Mouse (Mus musculus): ENCODE measurements around the gene Ttc3. TPM values are rescaled to one million over a fixed set of nuclear protein-coding genes. Genes with fewer than 3 reads are reported as not detected.
"Not testable (repeated sequence)": the region's sequence is repeated elsewhere in the genome, so short reads cannot be mapped to it uniquely, and the experiment has no call there.

Gene Ttc3
- total RNA-seq (2021) = 100 to 1,000 TPM; 156 to 173 TPM

DNA sequence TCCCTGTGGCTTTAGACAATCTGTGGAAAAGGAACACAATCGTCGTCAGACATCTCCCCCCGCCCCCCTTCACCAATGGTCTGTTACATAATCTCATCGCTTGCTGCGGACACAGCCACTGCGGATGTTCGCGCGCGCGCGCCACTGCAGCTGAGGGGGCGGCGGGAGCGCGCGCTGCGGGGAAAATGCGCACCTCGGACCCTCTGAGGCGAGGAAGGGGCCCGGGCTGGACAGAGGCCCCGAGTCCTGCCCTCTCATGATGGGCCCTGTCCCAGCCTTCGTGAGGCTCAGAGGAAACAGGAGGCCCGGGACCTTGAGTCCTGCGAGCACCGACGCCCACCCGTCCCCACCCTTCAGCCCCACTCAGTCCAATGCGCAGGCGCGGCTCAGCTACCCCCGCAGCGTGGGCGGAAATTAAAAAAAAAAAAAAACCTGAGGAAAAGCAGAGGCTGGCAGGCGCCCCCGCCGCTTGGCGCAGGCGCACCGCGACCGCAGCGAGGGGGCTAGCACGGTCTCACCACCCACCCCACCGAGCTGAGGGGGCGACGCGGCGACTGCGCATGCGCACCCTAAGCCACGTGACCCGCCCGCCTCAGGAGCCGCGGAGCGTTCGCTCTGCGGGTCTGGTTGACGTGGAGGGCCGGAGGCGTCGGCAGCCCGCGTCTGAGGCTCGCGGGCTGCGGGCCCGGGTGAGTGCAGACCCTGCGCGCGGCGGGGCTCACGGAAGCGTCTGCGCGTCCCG is at the start of gene Ttc3:
Gene Ttc3 (plus strand): TSS at position 446 of the 742 bp plus-strand sequence.
- peak; percentile 97 for DNase-seq

GRCm38 (mm10) chr16:94323681-94324080 is 46.7 kb upstream of the Ttc3 start:
- no peak for DNase-seq

GRCm38 (mm10) chr16:94326008-94326407 is 44.4 kb upstream of the Ttc3 start:
- no peak for DNase-seq

GRCm38 (mm10) chr16:94327781-94328711 is 42.4 kb upstream of the Ttc3 start, which contains the start of gene Ripply3:
Gene Ripply3 (plus strand): TSS chr16:94328420.
- peak; percentile 67 for DNase-seq

DNA sequence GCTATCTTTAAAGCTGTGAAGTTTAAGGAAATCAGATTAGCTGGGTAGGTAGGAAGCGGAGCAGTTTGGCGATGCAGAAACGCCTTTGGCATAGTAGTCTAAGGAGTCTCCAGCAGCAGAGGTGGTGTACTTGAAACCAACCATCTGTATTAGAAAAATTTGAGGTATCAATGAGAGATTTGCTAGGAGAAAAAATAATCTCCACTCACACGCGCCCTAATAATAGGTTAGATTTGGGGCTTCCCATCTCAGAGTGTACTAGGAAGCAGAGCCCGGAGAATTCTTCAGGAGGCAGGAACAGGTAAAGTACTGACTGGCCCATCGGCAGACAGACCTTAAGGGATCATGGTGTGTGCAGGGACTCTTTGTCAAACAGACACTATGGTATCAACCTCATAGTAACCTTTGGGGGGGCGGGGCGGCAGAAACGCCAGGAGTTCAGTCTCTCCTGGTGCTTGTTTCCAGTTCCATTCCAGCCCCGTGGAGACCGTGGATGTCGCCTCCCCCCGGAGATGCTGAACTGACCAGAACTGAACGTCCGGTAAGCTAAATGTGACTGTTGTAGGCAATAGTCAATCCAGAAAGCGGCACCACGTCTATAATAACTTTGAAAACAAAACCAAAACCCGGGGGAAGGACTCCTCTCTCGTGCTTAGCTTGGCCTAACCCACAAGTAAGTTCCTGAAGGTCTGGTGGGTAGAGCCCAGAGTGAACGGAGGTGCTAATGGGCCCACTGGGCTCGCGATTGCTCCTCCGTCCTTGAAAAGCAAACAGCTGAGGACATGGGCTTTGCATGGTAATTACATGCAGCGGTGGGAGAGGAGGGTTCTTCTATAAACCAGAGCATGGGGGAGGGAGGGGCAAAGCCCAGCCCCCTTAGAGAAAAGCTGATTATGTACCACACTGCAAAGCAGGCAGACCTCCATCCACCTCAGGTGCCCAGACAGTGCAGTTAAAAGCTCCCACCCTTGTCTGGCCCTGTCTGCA is 41.2 kb upstream of the Ttc3 start:
- no peak for DNase-seq

DNA sequence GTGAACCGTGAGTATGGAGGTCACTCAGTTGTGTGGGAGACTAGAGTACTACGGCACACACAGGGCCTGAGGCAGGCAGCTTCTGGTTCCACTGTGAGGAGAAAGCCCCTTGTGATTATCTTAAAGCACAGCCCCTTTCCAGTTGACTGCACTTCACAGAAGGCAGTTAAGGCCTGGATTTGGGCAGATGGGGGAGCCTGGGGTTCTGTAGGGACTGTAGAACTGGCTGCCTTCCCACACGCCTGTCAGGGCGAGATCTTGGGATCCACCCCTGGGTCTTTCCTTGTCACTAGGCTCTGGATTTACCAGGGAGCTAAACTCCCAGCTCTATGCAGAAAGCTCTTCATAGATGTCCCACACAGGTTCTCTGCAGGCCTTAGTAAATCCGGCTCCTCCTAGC is 40.0 kb upstream of the Ttc3 start:
- no peak for DNase-seq

DNA sequence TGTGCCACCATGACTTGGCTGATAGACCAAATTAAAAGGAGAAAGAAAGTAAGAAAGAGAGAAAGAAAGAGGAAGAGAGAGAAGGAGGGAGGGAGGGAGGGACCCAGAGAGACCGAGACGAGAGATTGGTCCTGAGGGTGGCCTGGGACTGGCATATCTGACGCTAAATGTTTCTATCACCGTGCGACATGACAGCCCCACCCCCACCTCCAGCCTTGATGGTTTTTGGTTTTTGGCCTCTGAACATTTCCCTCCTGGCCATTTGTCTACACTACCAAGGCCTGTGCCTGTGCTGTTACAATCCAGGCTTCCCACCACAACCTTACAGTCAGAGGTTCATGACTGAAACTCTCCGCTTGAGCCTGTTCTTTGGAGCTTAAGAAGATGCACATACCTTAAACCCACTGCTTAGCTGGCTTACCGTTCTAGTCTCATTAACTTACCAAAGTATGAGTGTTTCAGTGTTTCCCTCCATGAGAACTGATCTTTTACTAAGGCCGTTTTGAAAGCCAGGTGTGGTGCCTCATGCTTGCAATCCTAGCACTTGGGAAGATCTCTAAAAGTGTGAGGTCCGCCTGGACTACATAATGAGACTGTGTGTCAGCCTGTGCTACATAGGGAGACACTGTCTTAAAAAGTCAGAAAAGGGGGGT is 39.1 kb upstream of the Ttc3 start:
- DNase-seq = no peak

DNA sequence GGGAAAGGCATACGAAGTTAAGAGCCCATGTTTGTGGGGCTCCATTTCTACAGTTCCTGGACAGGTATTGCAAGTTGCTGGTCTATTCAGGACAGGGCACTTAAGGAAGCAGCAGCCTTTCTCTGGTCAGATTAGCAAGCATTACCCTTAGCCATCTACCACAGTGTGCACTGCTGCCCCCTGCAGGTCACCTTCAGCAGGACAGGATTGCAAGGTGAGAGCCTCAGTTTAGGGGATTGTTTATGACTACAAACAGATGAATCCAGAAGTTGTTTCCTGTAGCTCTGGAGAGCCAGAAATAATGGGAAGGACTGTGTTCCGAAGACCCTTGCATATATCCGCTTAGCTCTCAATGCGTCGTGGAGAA is 38.5 kb upstream of the Ttc3 start:
- DNase-seq = peak; percentile 70

GRCm38 (mm10) chr16:94335656-94336055 is 34.8 kb upstream of the Ttc3 start:
- DNase-seq = no peak

- DNase-seq = not testable (repeated sequence)
These were observed 31.0 kb upstream of the Ttc3 start for GRCm38 (mm10) chr16:94339164-94340160.

DNA sequence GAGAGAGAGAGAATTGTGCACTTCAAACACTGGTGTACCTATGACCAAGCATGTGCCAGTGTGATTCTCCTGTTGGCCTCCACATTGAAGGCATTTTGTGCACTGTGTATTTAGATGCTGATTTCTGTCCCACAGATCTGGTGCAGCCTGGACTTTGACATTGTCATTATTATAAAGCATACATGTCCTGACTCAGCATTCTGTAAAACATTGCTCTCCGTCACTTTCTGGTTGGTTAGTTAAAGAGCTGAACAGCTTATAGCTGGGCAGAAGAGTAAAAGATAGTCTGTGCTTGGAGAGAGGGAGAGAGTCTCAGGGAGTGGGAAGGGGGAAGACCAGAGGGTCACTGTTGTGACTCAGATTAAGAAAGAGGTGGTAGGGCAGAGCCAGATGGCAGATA is 24.7 kb upstream of the Ttc3 start:
- no peak for DNase-seq

- DNase-seq = no peak
These were observed 23.2 kb upstream of the Ttc3 start for GRCm38 (mm10) chr16:94347080-94347731.

GRCm38 (mm10) chr16:94348779-94349178 is 21.6 kb upstream of the Ttc3 start:
- no peak for DNase-seq

DNA sequence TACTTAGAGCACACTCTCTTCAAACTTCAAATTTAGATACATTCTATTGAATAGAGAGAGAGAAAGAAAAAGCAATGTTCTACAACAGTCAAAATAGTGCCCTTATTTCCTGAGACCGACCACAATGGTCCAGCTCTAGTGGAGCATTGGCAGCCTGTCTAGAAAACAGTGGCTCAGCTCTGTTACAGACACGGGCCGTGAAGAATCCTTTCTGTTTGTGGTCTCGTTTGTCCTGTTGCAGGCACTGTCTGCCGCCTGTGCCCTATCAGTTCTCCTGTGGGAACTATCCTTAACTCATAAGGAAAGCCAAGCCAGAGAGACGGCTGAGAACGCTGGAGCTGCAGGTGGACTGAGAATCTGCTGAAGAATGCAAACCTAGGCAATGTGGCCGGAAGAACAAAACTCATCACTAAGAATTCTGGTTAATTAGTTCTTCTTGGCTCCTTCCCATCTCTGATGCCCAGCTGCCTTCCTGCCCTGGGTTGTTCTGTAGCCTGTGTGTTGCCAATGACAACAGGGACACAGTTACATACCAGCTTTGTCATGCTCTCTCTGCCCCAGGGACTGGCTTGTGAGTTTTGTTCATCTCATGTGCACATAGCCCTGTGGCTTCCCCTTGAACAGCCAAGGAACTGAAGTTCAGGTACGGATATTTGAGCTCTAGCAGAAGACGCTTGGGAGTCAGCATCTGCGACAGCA is 20.7 kb upstream of the Ttc3 start:
- DNase-seq = no peak

DNA sequence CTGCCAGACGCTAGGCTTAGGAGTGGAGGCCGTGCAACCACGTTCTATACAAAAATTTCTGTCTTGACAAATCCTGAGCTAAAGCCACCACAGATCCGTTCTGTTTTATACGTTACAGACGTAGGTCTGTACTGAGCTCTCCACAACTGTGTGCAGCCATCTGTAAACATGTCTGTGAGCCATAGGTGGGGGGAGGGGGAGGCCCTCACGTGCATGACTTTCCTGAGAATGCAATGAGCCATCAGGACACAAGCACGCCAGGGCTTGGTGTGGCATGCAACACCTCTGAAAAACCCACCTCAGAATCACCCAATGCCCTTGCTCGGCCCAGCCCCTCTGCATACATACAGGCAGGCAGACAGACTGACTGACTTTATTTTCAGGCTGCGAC is 20.1 kb upstream of the Ttc3 start:
- DNase-seq = no peak

- DNase-seq = peak; percentile 13
These were observed 16.0 kb upstream of the Ttc3 start for GRCm38 (mm10) chr16:94354450-94354849.

GRCm38 (mm10) chr16:94356046-94356445 is 14.4 kb upstream of the Ttc3 start:
- DNase-seq = no peak

DNA sequence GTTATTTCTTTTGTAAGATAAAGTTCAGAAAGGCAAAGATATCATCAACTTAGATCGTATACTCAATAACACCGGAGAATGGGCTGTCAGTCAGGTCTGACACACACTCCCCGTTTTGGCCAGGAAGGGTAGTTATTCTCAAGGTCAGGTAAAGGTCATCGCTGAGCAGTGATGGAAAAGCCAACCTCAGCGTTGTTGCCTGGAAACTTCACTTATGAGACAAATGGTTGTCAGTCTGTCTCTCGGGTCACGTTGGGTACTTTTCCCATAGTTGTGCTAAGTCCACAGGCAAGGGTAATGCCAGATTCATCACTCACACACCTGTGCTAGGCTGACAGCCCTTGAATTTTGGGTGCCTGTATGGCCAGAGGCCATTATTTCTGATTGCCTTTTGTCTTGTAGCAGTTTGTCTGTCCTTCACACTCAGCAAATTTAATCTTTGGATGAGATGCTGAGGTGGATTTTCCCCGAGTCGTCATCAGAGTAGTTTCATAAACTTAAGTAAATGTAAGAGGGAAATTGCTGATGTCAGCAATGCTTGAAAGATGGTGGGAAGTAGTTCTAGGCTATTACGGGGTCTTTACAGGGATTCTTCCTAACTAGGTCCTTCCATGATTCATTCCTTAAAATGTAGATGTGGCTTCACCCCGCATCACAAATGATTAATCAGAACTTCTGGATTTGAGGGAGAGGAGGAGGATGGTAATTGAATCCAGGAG is 13.5 kb upstream of the Ttc3 start:
- DNase-seq = no peak

GRCm38 (mm10) chr16:94358091-94358490 is 12.3 kb upstream of the Ttc3 start:
- no peak for DNase-seq
